Mouse (Mus musculus) bone marrow, adult 2 months (tissue): ENCODE measurements around the gene Fgfr2.

Source experiments
- CTCF ChIP-seq: fragments of 200-500 bp; IDR thresholded peaks from 2 replicates; pipeline ENCODE4 v1.5.1; 2011; ENCODE audit warnings: low read length, control low read depth; ENCODE audit not compliant: control insufficient read depth, insufficient read depth
- POLR2A ChIP-seq: fragments of 200-500 bp; IDR thresholded peaks from 2 replicates; pipeline ENCODE4 v1.6.1; 2011; ENCODE audit warnings: low read depth, mild to moderate bottlenecking, control low read depth, low read length, borderline replicate concordance; ENCODE audit not compliant: control insufficient read depth

GRCm38 (mm10) chr7:131597779-131598482 lies 1525.2 kb downstream of the Fgfr2 start:
- TF ChIP-seq CTCF (no peak), POLR2A (no peak)
